Mouse (Mus musculus) brown adipose tissue, adult 24 weeks (tissue): Measurements from ENCODE around the gene Gamt. TPM values are rescaled to one million over a fixed set of nuclear protein-coding genes. Genes with fewer than 3 reads are reported as not detected.

Experiments used
- H3K27ac ChIP-seq: fragments of 200-500 bp; replicated peaks from 2 replicates; pipeline ENCODE4 v1.5.1; 2012; ENCODE audit warnings: low read depth, mild to moderate bottlenecking, low read length
- H3K4me1 ChIP-seq: fragments of 200-500 bp; 2 replicates; pipeline ENCODE4 v1.6.1; 2012; ENCODE audit warnings: low read length, mixed read lengths; ENCODE audit not compliant: control insufficient read depth, insufficient read depth, insufficient read length
- H3K4me3 ChIP-seq: fragments of 200-500 bp; 2 replicates; pipeline ENCODE4 v1.5.1; 2012; ENCODE audit warnings: low read depth, mild to moderate bottlenecking, low read length, moderate library complexity; ENCODE audit not compliant: insufficient read depth
- polyA plus RNA-seq: library from polyadenylated mRNA; stranded (reverse); fragments of >200 nt; gene quantifications from 2 replicates; pipeline ENCODE4 v1.2.4, GENCODE M21; 2012; ENCODE audit not compliant: missing spikeins, insufficient read depth, insufficient read length

The Gamt gene
- polyA plus RNA-seq, 1 experiment, result 10.5 TPM

DNA sequence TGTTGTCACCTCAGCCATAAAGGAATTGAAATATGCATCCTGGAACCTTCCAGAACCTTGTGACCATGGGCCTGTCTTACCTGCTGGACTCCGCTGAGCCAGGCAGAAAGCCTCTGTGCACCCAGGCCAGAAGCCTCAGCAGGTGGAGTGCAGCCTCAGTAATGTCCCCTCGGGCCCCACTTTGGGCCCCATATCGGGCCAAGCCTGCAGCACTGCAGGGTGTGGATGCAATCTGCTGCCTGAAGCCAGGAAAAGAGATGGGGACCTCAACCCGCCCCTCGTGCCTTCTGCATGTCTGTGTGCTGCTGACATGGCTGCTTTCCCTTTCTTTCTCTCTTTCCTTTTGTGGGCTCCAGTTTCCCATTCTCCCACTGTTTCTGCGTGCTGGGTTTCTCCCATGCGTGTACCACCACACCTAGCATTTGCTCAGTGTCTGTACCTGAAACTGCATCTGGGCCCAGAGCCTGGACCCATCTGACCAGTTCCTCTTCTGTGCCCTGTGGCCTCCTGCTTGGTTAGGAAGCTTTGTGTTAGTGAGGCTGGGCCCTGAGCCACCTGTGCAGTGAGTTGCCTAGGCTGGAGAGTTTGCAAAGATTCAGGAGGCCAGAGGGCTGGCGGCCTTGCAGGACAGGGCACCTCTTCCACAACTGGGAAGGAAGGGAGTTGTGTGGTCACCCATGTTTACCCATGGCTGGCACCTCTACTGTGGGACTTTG is 11.2 kb upstream of the Gamt start:
- Histone ChIP-seq H3K4me3 (no peak overlapping the region), H3K4me1 (peaks cover 39% of the 10 kb centered on the region), H3K27ac (no peak overlapping the region)

DNA sequence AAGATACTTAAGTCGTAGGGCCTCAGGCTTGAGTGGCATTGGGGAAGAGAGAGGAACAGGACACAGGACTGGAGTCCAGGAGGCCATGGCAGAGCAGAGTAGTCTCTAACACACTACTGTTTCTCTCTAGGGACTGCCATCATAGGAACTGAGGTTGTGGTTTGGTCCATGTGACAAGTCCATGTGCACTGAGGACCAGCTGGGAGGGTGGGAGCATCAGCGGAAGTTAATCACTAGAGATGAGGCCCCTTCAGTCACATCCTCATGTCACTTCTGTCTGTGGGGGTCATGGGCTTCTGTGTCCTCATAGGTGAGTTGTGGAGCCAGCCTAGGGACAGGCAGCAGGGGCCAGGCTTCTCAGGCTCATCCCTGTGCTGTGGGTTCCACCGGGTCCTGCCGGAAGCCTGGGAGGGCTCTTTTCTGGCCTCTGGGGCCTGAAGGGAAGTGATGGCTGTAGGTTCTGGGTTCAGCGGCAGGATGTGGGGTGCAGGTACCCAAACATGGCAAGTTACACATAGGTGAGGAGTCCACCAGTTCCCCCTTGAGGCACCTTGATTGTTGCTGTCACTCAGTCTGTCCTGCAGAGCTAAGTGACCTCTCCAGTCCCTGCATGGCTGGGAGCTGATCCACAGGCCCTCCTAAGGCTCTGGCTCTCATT is 10.5 kb upstream of the Gamt start:
- Histone ChIP-seq H3K4me1 (peaks cover 42% of the 10 kb centered on the region), H3K4me3 (no peak overlapping the region), H3K27ac (peak overlapping the region; percentile 28; the same call in 1 of the 2 replicates)

DNA sequence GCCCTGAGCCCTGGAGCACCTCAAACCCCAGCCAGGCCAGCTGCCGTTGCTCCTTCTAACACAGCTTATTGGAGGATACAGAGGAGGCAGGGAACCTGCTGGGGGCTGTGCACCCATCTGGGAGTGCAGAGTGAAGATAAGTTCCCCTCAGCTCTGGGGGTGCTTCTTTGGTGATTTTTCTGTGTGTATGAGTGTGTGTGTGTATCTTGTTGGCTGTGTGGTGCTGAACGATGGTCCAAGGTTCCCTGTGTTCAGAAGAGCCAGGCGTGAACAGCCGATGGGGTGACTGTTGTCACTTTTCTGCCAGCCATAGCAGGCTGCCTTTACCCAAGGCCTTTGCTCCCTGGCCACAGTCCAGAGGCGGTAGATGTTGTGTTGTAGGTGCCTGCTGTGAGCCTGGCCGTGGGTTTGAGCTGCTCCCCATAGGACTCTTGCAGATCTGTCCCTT is 9.9 kb upstream of the Gamt start:
- H3K4me1 ChIP-seq, result peaks cover 44% of the 10 kb centered on the region

DNA sequence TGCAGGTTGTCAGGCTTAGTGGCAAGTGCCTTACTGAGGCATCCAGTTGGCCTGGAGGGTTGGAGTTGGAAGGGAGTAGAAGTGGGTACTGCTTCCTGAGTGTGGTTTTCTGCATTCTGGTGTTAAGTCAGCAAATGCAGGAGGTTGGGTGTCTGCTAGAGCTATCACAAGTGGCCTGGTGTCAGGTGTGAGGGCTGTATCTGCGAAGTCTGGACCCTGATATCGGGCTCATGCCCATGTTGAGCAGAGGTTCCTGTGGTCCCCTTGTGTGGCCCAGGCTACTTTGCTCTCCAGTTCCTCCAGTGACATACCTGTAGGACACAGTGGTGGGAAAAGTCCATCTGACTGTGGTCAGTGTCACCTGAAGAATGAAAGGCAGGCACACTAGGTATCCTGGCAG is 9.3 kb upstream of the Gamt start:
- peaks cover 44% of the 10 kb centered on the region for H3K4me1 ChIP-seq
- H3K4me3 ChIP-seq, result no peak overlapping the region
- 0 out of 2 replicates have a peak overlapping the region, but pooled peaks have one; percentile 28 for H3K27ac ChIP-seq

More for the DNA sequence above, 9.9 kb upstream of the Gamt start:
- peak overlapping the region; percentile 28; the same call in 1 of the 2 replicates for H3K27ac ChIP-seq
- H3K4me3 ChIP-seq, result no peak overlapping the region

DNA sequence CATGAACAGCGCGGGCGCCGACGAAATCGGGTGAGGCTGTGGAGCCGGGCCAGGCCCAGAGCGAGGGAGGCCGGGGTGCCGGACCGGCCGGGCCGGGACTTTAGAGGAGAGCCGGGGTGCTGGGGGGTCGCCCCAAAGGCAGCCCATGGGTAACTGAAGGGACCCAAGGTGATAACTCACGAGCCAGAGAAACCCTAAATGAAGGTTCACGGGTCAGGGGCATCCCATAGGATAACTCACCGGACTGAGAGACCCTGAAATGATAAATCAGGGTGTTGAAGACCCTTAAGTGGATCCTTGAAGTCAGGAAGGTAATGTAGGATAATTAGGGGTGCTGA is 4.3 kb upstream of the Gamt start:
- Histone ChIP-seq H3K4me3 (peak overlapping the region; percentile 98), H3K27ac (peak overlapping the region; percentile 97), H3K4me1 (peaks cover 24% of the 10 kb centered on the region)

DNA sequence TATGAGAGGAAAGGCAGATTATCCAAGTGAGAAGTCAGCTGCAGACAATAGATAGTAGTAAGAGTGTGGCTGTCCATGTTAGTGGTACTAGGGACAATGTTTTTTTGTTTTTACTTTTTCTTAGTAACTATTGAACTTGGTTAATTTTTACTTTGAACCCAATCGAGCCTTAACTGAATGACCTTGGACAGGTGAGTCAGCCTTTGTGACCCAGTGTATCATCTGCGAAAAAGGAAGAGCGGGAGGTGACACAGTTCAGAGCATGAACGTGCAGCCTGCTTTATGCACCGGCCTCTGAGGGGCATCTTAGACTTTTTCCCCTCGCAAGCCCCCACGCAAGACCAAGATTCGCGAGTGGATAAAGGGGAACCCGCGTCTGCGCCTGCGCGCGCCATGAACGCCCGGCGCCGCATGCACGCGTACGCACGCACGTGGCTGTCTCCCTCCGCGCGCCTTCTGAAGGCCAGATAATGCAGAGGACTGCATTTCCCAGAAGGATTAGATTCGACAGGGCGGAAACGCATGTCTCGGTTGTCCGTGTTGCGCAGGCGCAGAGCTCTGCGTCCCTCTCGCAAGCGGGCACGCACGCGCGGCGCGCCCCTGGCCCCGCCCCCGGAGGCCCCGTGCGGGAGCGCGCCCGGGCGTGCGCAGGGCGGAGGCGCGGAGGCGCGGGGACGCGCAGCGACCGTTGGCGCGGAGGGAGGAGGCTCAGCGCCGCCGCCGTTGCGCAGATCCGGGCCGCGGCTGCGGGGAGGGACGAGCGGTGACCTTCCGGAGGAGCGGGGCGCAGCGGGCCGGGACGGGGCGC is 3.7 kb upstream of the Gamt start:
- Histone ChIP-seq H3K27ac (peak overlapping the region; percentile 97), H3K4me1 (peaks cover 26% of the 10 kb centered on the region), H3K4me3 (peak overlapping the region; percentile 98)

DNA sequence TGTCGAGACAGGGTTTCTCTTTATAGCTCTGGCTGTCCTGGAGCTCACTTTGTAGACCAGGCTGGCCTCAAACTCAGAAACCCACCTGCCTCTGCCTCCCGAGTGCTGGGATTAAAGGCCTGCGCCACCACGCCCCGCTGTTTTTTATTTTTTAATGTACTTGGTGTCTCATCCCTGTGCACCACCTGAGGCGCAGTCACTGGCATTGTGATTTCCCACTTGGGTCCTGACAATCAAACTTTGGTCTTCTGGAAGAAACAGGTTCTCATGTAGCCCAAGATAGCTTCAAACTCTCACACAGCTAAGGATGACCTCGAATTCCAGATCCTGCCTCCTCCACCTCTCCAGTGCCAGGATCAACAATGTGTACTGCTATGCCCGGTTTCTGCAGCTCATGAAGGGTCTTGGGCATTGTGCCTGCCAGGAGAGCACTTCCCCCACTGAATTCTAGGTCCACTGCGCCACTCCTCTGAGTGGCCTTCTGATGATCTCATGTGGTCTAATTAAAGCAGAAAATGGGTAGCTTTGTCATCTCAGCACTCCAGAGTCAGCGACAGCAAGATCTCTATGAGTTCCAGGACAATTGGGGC is 2.1 kb upstream of the Gamt start:
- H3K4me1 ChIP-seq, result peaks cover 25% of the 10 kb centered on the region
- no peak overlapping the region for H3K4me3 ChIP-seq
- H3K27ac ChIP-seq, result no peak overlapping the region

DNA sequence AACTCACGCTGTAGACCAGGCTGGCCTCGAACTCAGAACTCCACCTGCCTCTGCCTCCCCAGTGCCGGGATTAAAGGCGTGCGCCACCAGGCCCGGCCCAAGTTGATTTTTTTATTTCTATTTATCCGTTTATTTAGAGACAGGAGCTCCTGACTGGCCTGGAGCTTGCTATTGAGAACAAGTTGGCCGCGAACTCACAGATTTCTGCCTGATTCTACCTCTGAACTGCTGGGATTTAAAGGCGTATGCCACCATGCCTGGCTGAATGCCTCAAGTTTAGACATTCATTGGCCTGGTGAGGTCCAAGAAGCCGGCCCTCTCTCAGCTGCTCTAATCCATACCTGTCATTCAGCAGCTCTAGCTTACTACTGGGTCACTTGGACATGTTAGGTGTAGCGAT is 1.4 kb upstream of the Gamt start:
- H3K4me1 ChIP-seq, result peaks cover 18% of the 10 kb centered on the region
- H3K4me3 ChIP-seq, result no peak overlapping the region
- H3K27ac ChIP-seq, result 0 out of 2 replicates have a peak overlapping the region, but pooled peaks have one; percentile 2

DNA sequence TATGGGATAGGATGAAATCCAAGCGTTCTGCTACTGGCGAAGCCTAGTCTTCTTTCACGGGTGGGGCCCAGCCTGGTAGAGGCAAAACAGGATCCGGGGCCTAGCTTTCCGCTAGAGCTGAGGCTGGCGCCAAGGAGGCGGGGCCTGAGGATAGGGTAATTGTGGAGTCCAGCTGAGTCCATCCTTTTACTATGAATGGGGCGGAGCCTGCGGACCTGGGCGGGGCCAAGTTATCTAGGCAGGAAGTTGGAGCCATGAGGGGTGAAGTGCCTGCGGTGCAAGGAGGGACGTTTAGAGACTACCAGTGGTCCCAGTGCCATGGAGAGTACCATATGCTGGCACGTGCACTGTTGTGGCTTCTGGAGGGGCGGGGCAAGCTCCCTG is 765 bp upstream of the Gamt start:
- H3K4me1 ChIP-seq, result peaks cover 15% of the 10 kb centered on the region
- peak overlapping the region; percentile 73 for H3K4me3 ChIP-seq
- peak overlapping the region; percentile 99 for H3K27ac ChIP-seq

DNA sequence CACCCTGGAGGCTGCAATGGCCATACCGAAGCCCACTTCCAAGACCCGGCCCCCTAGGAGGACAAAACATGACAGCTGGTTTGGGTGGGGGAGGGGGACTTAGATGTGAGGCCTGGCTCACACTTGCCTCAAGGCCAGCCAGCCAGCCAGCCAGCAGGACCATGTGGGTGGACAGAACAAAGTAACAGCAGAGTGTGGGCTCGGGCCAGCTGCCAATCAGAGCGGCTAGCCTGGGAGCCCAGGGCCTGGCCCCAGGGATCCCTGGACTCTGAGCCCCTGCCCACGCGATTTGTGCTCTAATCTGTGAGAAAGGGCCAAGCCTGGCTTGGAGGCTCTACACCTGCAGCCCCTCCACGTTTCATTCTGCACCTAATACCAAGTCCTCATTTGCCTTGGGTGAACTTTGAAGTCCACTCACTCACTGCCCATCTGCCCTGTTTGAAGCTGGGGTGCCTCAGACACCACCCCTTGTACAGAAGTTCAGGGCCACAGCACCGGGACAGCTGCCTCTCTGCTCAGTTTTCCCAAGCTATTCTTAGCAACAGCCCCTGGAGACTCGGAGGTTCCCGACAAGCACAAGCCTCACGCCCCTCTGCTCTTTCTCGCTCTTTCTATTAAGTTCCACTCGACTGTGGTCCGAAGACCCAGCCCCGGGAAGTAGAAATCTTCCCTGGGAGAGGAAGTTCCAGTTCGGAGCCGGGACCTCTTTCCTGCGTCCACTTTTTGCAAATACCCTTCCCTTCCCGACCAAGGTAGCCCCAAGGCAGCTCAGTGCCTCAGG is 761 bp downstream of the Gamt start:
- peak overlapping the region; percentile 67 for H3K4me3 ChIP-seq
- H3K27ac ChIP-seq, result peak overlapping the region; percentile 32; the same call in 1 of the 2 replicates
- peaks cover 12% of the 10 kb centered on the region for H3K4me1 ChIP-seq

DNA sequence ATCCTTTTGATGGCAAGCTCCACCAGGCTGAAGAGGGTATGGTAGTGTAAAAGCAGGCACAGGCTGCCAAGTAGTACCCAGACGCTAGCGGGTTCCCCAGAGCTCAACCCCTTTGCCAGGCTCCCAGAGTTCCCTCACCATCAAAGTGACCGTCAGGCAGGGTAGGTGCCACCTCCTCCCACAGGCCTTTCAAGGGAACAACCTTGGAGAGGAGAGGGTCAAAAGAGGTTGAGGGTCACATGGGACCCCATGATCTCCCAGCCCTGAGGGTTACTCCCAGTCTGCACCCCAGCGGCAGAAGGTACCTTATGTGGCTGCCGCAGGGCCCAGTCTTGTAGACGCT is 1.4 kb downstream of the Gamt start:
- Histone ChIP-seq H3K4me3 (no peak overlapping the region), H3K27ac (no peak overlapping the region), H3K4me1 (peaks cover 12% of the 10 kb centered on the region)

DNA sequence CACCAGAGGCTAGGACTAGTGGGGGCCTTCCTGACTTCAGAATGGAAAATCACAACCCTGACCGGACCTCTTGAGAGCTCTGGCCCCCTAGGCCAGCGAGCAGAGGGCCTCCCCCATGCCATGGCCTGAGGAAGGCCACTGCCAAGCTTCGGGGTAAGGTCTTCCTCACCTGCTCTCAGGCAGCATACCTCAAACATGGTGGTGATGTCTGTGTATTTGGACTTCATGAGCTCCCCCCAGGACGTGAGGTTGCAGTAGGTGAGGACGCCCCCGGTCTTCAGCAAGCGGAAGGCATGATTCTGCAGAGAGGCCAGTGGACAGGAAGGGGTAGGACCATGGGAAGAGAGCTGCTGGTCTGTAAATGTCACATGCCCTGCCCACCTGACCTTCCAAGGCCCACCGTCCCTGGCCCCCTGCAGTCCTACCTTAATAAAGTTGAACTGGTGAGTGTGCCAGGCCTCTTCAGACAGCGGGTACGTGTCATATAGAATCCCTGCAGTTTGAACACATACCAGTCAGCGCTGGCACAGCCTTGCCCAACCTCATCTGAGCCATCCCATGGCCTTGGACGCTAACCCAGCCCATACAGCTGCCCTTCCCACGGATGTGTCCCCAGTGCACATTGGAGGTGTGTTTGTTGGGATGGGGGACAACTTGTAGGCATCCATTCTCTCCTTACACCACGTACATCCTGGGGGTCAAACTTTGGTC is 1.9 kb downstream of the Gamt start:
- no peak overlapping the region for H3K27ac ChIP-seq

DNA sequence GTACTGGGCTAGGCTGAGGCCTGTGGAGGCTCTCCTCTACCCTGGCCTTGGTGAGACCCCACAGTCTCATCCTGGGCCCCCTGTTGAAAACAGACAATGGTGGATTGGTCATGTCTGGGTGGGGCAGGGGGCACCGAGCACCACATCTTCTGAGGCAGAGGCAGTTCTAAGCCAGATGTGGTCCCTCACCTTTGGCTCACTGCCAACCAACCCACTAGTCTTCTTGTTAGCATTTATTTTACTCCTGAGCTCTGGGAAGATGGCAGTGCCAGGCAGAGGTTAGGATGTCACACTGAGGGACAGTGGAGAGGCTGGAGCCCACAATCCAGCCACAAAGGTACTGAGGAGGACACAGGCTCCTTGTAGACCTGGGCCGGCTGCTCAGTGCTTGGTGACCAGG is 2.9 kb downstream of the Gamt start:
- peaks cover 12% of the 10 kb centered on the region for H3K4me1 ChIP-seq
- H3K4me3 ChIP-seq, result no peak overlapping the region
- H3K27ac ChIP-seq, result no peak overlapping the region

More for the DNA sequence above, 1.9 kb downstream of the Gamt start:
- H3K4me1 ChIP-seq, result peaks cover 12% of the 10 kb centered on the region
- no peak overlapping the region for H3K4me3 ChIP-seq
